Mouse (Mus musculus) telencephalon, adult 2 months (tissue): ENCODE measurements at regions not wholly inside any gene's neighbourhood (a gene's known extent, or its start where the extent isn't known, plus 50 kb on each side); places are given as distances from the start of the nearest gene placed in this dataset.

ENCODE experiments used
- DNase-seq: peaks from one replicate; pipeline ENCODE4 v3.0.0-alpha.2; 2011; ENCODE audit warnings: low read depth, low spot score

GRCm38 (mm10) chr4:79052723-79053122 lies 841.0 kb upstream of the Ptprd start:
- DNase-seq = peak; percentile 83
